Mouse (Mus musculus) bone marrow macrophage, adult 2 months (primary cell): ENCODE results near the gene Bhlha15.

Source experiments
- CTCF ChIP-seq: IDR thresholded peaks from 2 replicates; pipeline ENCODE4 v1.5.1; 2012; ENCODE audit warnings: low read depth, mild to moderate bottlenecking, low read length, moderate library complexity
- POLR2A ChIP-seq: IDR thresholded peaks from 2 replicates; pipeline ENCODE4 v1.6.1; 2012; ENCODE audit warnings: mild to moderate bottlenecking, low read depth, low read length, borderline replicate concordance

- TF ChIP-seq POLR2A (no peak), CTCF (no peak)
Measured at GRCm38 (mm10) chr5:144191026-144191425, 940 bp downstream of the Bhlha15 start.
